Mouse (Mus musculus) ES-E14 (cell line): ENCODE data around the gene Kcnj10.

Experiments used
- MAFK ChIP-seq: IDR thresholded peaks from 2 replicates; pipeline ENCODE4 v1.6.1; 2014; ENCODE audit warnings: mild to moderate bottlenecking, low read depth, low read length, inconsistent platforms; ENCODE audit not compliant: insufficient read depth
- ZNF384 ChIP-seq: IDR thresholded peaks from 2 replicates; pipeline ENCODE4 v1.6.1; 2012; ENCODE audit warnings: low read depth, low read length, inconsistent platforms

GRCm38 (mm10) chr1:172410806-172411205, 69.8 kb downstream of the Kcnj10 start:
- no peak for TF ChIP-seq ZNF384
- TF ChIP-seq MAFK = no peak
